Mouse (Mus musculus) retina, postnatal 1 day (tissue): Measurements from ENCODE around the gene Cltc.
A peak's percentile ranks its signal among the peaks of the same experiment; 100 is the strongest.
"Not testable (repeated sequence)": the region's sequence is repeated elsewhere in the genome, so short reads cannot be mapped to it uniquely, and the experiment has no call there.

ENCODE experiments used
- DNase-seq: peaks from one replicate; pipeline ENCODE4 v3.0.0-alpha.2; 2012

The Cltc gene

GRCm38 (mm10) chr11:86757480-86758371 is at the start of gene Cltc:
TSS of gene Cltc (minus strand) at chr11:86757565.
- peak; percentile 100 for DNase-seq

GRCm38 (mm10) chr11:86807001-86807477 is 49.7 kb upstream of the Cltc start:
- DNase-seq = peak; percentile 86

- DNase-seq = no peak
These were observed 36.8 kb upstream of the Cltc start for GRCm38 (mm10) chr11:86794161-86794560.

GRCm38 (mm10) chr11:86787436-86787835 is 30.1 kb upstream of the Cltc start:
- DNase-seq = not testable (repeated sequence)

GRCm38 (mm10) chr11:86785767-86786166 is 28.4 kb upstream of the Cltc start:
- no peak for DNase-seq

- DNase-seq = no peak
These were observed 12.5 kb upstream of the Cltc start for GRCm38 (mm10) chr11:86769884-86770283.

GRCm38 (mm10) chr11:86764501-86764900 is 7.1 kb upstream of the Cltc start:
- no peak for DNase-seq

GRCm38 (mm10) chr11:86763127-86763526 is 5.8 kb upstream of the Cltc start:
- not testable (repeated sequence) for DNase-seq

- no peak for DNase-seq
These were observed 3.0 kb upstream of the Cltc start for GRCm38 (mm10) chr11:86760357-86760756.

- DNase-seq = no peak
These were observed 2.5 kb upstream of the Cltc start for GRCm38 (mm10) chr11:86759886-86760285.

- DNase-seq = no peak
These were observed 1.9 kb upstream of the Cltc start for GRCm38 (mm10) chr11:86759226-86759625.

- DNase-seq = no peak
These were observed 1.2 kb upstream of the Cltc start for GRCm38 (mm10) chr11:86758559-86758958.

GRCm38 (mm10) chr11:86757142-86757479 is 254 bp downstream of the Cltc start:
- DNase-seq = no peak

GRCm38 (mm10) chr11:86756156-86757141 is 916 bp downstream of the Cltc start:
- DNase-seq = peak; percentile 79

GRCm38 (mm10) chr11:86752404-86752803 is 5.0 kb downstream of the Cltc start:
- DNase-seq = no peak

GRCm38 (mm10) chr11:86751010-86751409 is 6.4 kb downstream of the Cltc start:
- no peak for DNase-seq

GRCm38 (mm10) chr11:86749776-86750423 is 7.5 kb downstream of the Cltc start:
- no peak for DNase-seq

- no peak for DNase-seq
These were observed 11.5 kb downstream of the Cltc start for GRCm38 (mm10) chr11:86745634-86746404.

- DNase-seq = no peak
These were observed 14.8 kb downstream of the Cltc start for GRCm38 (mm10) chr11:86742605-86743004.

- no peak for DNase-seq
These were observed 15.9 kb downstream of the Cltc start for GRCm38 (mm10) chr11:86741505-86741904.

GRCm38 (mm10) chr11:86739470-86739869 is 17.9 kb downstream of the Cltc start:
- no peak for DNase-seq

- DNase-seq = no peak
These were observed 18.4 kb downstream of the Cltc start for GRCm38 (mm10) chr11:86738956-86739355.
